Mouse (Mus musculus) spleen, adult 2 months (tissue): ENCODE results near the gene Gm10392. TPM values are rescaled to one million over a fixed set of nuclear protein-coding genes. Genes with fewer than 3 reads are reported as not detected.

Experiments used
- DNase-seq, 2 experiments: peaks; one replicate each; pipeline versions ENCODE4 v3.0.0 to v3.0.0-alpha.2; 2012 to 2021; ENCODE audit warnings: low spot score in 2 of 2, low read depth in 1 of 2
- H3K27ac ChIP-seq: fragments of 200-500 bp; 2 replicates; pipeline ENCODE4 v1.5.1; 2012; ENCODE audit warnings: low read length, inconsistent platforms; ENCODE audit not compliant: insufficient read depth
- H3K27me3 ChIP-seq: fragments of 200-500 bp; 2 replicates; pipeline ENCODE4 v1.6.1; 2012; ENCODE audit warnings: mild to moderate bottlenecking, moderate library complexity, low read length, inconsistent platforms; ENCODE audit not compliant: control insufficient read depth, insufficient read depth
- H3K36me3 ChIP-seq: fragments of 200-500 bp; 2 replicates; pipeline ENCODE4 v1.6.1; 2012; ENCODE audit warnings: mild to moderate bottlenecking, low read length, inconsistent platforms; ENCODE audit not compliant: control insufficient read depth, insufficient read depth
- H3K4me1 ChIP-seq: fragments of 200-500 bp; 2 replicates; pipeline ENCODE4 v1.6.1; 2011; ENCODE audit warnings: inconsistent platforms; ENCODE audit not compliant: control insufficient read depth, insufficient read depth, insufficient read length
- H3K4me3 ChIP-seq: fragments of 200-500 bp; 2 replicates; pipeline ENCODE4 v1.5.1; 2011; ENCODE audit warnings: mild to moderate bottlenecking, inconsistent platforms; ENCODE audit not compliant: insufficient read depth, insufficient read length; ENCODE audit errors: extremely low read depth
- CTCF ChIP-seq: fragments of 200-500 bp; IDR thresholded peaks from 2 replicates; pipeline ENCODE4 v1.5.1; 2011; ENCODE audit warnings: mild to moderate bottlenecking, inconsistent platforms; ENCODE audit not compliant: insufficient read depth, insufficient read length, insufficient replicate concordance; ENCODE audit errors: extremely low read depth
- POLR2A ChIP-seq: fragments of 200-500 bp; IDR thresholded peaks from 2 replicates; pipeline ENCODE4 v1.6.1; 2011; ENCODE audit warnings: low read depth, low read length, inconsistent platforms
- WGBS: fragments of 180-500 bp; shearing (Covaris S2); methylation state at CpG from one replicate; pipeline ENCODE4 v1.1.7; 2018; 5-methylcytosine and 5-hydroxymethylcytosine counted together
- polyA plus RNA-seq: library from polyadenylated mRNA; depleted of rRNA; stranded (reverse); fragments of >200 nt; gene quantifications from 2 replicates; pipeline ENCODE4 v1.2.3, GENCODE M21; 2012

Gm10392 gene
- polyA plus RNA-seq, 1 experiment = 0.16 TPM

GRCm38 (mm10) chr11:77500361-77501325 is 18.4 kb downstream of the Gm10392 start:
- TF ChIP-seq CTCF = no peak
- TF ChIP-seq POLR2A = no peak
- no peaks in the 10 kb centered on the region for H3K27me3 ChIP-seq
- H3K27ac ChIP-seq = no peak overlapping the region
- DNase-seq = no peak
- H3K36me3 ChIP-seq = peaks cover 20% of the 10 kb centered on the region
- 86% methylated on average over 17 of the region's 17 CpGs for WGBS
- peaks cover 3% of the 10 kb centered on the region; the same call in 1 of the 2 replicates for H3K4me1 ChIP-seq
- no peak overlapping the region for H3K4me3 ChIP-seq

GRCm38 (mm10) chr11:77499354-77499753 is 19.6 kb downstream of the Gm10392 start:
- H3K27me3 ChIP-seq = no peaks in the 10 kb centered on the region
- no peak overlapping the region for H3K4me3 ChIP-seq
- no peak for TF ChIP-seq POLR2A
- no peak for TF ChIP-seq CTCF
- DNase-seq = no peak
- H3K4me1 ChIP-seq = peaks cover 7% of the 10 kb centered on the region; the same call in 1 of the 2 replicates
- peaks cover 8% of the 10 kb centered on the region for H3K36me3 ChIP-seq
- 91% methylated on average over 7 of the region's 7 CpGs for WGBS
- H3K27ac ChIP-seq = no peak overlapping the region

GRCm38 (mm10) chr11:77498261-77499139 is 20.5 kb downstream of the Gm10392 start:
- Histone ChIP-seq H3K4me1 (peaks cover 10% of the 10 kb centered on the region; the same call in 1 of the 2 replicates), H3K27me3 (no peaks in the 10 kb centered on the region), H3K4me3 (no peak overlapping the region), H3K27ac (peak overlapping the region; percentile 5; the same call in 1 of the 2 replicates), H3K36me3 (peaks cover 4% of the 10 kb centered on the region)
- WGBS = 85% methylated on average over 12 of the region's 12 CpGs
- TF ChIP-seq CTCF = no peak
- no peak for TF ChIP-seq POLR2A
- no peak for DNase-seq

GRCm38 (mm10) chr11:77497851-77498250 is 21.1 kb downstream of the Gm10392 start:
- Histone ChIP-seq H3K27ac (peak overlapping the region; percentile 5; the same call in 1 of the 2 replicates), H3K27me3 (no peaks in the 10 kb centered on the region), H3K36me3 (peaks cover 3% of the 10 kb centered on the region; the same call in 1 of the 2 replicates), H3K4me1 (peaks cover 10% of the 10 kb centered on the region; the same call in 1 of the 2 replicates), H3K4me3 (no peak overlapping the region)
- no peak for DNase-seq
- WGBS = 86% methylated on average over 4 of the region's 4 CpGs
- TF ChIP-seq CTCF = no peak
- no peak for TF ChIP-seq POLR2A

- TF ChIP-seq POLR2A (no peak), CTCF (peak; percentile 16; the same call in 1 of the 2 replicates)
- no peak overlapping the region for H3K4me3 ChIP-seq
- 60% methylated on average over 6 of the region's 6 CpGs for WGBS
Measured at GRCm38 (mm10) chr11:77497341-77497756, 21.6 kb downstream of the Gm10392 start.

GRCm38 (mm10) chr11:77495507-77495906 is 23.5 kb downstream of the Gm10392 start:
- H3K27ac ChIP-seq = no peak overlapping the region
- TF ChIP-seq CTCF (no peak), POLR2A (no peak)
- H3K4me3 ChIP-seq = no peak overlapping the region
- H3K27me3 ChIP-seq = no peaks in the 10 kb centered on the region
- H3K36me3 ChIP-seq = peaks cover 3% of the 10 kb centered on the region; the same call in 1 of the 2 replicates
- DNase-seq = no peak
- peaks cover 12% of the 10 kb centered on the region; the same call in 1 of the 2 replicates for H3K4me1 ChIP-seq

More at GRCm38 (mm10) chr11:77497341-77497756, 21.6 kb downstream of the Gm10392 start:
- H3K4me1 ChIP-seq = peaks cover 10% of the 10 kb centered on the region; the same call in 1 of the 2 replicates
- H3K27me3 ChIP-seq = no peaks in the 10 kb centered on the region
- peak in 1 of 2 experiments; percentile 54 for DNase-seq
- peaks cover 3% of the 10 kb centered on the region; the same call in 1 of the 2 replicates for H3K36me3 ChIP-seq
- peak overlapping the region; percentile 56 for H3K27ac ChIP-seq
